Mouse (Mus musculus) cerebellum, adult 11 months (tissue): ENCODE measurements around the gene 4921504E06Rik.
A peak's percentile ranks its signal among the peaks of the same experiment; 100 is the strongest.

Experiments
- DNase-seq: peaks from one replicate; pipeline ENCODE4 v3.0.0; 2022

The 4921504E06Rik gene

DNA sequence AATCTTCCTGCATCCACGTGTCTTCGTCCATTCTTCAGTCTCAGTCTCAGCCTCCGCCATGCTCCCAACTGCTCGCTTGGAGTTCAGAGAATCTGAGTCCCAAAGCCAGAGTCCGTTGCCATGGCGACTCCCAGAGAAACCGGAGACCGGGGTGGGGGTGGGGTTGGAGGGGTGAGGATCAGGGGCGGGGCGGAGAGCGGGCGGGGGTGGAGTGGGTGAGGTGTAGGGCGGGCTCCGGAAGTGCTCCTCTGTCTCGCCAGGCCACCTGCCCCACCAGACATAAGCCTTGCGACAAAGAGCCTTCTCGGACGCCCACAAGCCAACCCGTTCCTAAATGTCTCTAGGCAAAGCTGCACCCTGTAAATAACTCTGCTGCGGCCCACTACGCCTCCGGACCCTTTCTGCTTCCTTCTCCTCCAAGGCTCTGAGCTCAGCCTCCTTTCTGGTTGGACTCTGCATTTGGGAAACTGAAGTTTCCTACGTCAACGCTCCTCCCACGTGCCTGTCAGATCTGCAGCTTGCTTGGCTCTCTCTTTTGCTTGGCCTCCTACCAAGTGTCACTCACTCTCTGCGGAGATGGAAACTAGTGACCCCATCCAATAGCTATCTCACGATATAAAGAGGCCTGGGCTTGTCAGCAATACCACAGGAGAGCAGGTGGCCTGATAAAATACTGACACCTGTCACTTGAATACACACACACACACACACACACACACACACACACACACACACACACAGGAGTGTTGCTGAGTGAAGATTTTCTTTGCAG is at the start of gene 4921504E06Rik:
TSS of gene 4921504E06Rik (minus strand) at position 94 of the 772 bp plus-strand sequence.
- peak; percentile 15 for DNase-seq

GRCm38 (mm10) chr2:19601386-19601925 is 47.7 kb upstream of the 4921504E06Rik start:
- no peak for DNase-seq

DNA sequence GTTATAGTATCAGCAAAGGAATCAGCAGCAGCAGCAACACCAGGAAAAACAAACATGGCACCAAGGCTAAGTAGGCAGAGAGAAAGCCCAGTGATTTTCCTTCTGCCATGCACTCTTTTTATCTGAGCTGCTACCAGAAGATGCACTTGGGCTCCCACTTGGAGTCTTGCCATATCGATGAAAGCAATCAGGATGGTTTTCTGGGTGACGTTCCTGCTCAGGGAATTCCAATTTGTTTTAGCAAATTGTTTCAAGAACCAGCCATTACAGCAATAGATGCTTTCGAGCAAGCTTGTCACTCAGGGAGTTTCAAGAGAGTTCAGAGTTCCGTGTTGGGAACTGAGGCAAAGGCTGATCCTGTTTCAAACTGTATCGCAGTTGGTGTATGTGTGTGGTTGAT is 47.1 kb upstream of the 4921504E06Rik start:
- DNase-seq: no peak

- no peak for DNase-seq
Observed at GRCm38 (mm10) chr2:19599801-19600200, 46.1 kb upstream of the 4921504E06Rik start.

DNA sequence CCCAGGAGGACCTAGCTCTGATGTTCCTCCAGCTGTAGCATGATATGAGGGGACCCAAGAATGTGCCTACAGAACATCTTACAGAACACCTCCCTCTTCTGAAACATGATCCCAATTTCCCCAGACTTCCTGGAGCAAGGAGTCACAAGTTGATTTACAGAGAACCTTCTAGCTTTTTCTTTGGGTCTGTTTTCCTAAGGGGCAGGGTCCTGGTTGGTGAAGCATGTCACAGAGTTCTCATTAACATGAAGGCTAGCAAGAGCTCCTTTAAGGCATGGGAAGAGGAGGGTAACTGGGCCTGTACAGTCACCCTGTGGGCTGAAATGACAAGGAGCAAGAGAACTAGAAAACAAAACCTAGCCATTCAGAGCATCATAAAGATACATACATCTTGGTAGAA is 43.3 kb upstream of the 4921504E06Rik start:
- DNase-seq: no peak

GRCm38 (mm10) chr2:19596426-19596825 is 42.7 kb upstream of the 4921504E06Rik start:
- DNase-seq: no peak

GRCm38 (mm10) chr2:19594856-19595255 is 41.1 kb upstream of the 4921504E06Rik start:
- no peak for DNase-seq

DNA sequence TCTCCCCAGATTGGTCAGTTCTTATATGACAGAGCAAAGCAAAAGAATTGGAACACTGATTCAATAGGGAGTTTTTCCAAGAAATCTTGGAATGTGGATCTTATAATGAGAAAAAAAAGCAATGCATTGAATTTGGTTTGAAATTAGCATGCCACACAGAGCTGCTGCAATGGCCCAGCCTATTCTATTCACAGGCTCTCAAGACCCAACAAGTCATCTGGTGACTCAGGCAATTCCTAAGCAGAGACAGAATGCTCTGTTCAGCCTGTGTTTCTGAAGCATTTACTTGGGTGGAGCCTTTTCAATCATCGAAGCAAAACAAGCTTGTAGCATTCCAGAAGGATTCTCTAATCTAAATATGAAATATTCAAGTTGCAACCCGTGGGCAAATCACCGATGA is 26.1 kb upstream of the 4921504E06Rik start:
- DNase-seq: no peak

DNA sequence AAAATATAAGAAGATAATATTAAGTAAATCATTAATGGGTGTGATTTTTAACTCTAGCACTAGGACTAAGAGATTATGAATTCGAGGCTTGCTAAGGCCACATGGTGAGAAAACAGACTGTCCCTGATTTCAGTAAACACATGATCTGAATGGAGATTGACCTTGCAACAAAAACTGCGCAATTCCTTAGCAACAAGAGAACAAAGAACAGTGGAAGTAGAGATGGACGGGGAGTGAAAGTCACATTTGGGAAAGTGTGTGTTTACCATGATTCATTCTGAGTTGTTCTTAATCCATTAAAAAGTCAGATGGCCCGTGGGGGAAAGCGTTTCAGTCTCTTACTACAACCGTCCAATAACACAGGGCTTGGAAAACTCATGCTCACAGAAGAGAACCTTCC is 25.5 kb upstream of the 4921504E06Rik start:
- DNase-seq: no peak

DNA sequence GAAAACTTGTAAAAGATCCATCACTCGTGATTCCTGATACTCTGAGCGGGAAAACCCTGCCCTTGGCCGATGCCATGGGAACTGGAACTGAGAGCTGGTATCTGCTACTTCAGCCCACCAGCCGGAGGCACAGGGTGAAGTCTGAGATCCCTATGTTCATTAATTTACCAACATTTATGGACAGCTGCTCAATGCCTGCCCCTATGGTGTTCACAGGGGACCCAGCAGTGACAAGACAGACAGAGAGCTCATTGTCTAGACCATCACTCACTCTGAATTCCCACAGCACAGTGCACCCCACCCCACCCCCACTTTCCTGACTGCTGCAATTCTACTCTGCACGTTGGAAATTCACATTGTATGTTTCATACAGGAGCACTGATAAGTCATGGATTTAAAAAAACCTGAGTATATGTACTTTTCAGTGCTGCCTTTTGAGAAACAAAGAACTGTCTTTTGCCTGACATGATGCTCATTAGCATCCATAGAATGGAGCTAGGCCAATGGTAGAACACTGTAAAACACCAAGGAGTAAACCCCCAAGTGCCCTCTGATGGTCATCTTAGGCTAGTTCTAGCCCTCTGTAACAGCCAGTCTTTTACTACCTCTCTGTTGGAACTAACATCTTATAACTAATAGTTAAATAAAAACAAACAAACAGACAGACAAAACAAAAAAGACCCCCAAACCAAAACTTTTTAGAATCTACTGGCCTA is 8.6 kb upstream of the 4921504E06Rik start:
- DNase-seq: no peak

DNA sequence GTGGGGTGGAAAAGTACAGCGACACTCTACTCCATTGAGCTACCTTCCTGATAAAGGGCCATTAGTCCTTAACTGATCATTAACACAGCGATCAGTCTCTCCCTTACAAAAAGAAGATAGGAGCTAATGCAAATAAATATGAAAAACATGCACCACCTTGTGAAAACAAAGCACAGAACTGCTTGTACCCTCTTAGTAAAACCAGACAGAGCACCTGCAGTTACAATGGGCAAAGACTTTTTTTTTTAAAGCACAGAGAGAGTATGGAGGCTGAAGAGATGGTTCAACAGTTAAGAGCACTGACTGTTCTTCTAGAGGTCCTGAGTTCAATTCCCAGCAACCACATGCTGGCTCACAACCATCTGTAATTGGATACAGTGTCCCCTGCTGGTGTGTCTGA is 6.9 kb upstream of the 4921504E06Rik start:
- DNase-seq: no peak

DNA sequence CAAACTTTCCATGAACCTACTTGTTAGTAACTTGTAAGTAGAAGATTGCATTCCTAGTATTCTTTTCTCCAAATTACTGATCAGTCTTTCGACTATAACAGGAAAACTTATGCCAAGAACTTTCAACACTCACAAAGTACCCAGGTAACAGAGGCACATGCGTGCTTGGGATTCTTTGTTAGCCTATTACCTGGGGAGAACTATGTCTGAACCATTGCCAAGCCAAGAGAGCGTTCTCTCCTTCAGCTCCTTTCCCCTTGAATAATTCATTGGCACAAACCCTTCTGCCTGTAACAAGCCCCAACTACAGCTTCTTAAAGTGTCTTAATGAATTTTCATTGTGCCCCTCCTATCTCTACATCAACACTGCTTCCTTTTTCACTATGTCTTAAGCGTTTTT is 6.4 kb upstream of the 4921504E06Rik start:
- DNase-seq: no peak

DNA sequence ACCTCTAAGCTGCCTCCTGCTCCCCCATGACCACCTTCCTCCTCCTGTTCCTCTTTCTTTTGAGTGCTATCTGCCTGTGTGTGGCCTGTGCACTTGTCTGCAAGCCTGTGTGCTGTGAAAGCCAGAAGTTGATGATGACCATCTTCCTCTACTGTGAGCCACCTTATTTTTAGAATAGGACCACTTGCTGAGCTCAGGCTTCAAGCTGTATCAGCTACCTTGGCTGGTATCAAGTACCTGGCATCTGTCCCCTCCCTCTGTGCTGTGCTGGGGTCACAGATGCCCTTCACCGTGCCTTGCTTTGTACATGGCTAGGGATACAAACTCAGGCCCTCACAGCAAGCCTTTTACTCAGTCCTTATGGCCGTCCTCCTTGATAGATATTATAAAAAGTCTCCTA is 2.3 kb downstream of the 4921504E06Rik start:
- no peak for DNase-seq

DNA sequence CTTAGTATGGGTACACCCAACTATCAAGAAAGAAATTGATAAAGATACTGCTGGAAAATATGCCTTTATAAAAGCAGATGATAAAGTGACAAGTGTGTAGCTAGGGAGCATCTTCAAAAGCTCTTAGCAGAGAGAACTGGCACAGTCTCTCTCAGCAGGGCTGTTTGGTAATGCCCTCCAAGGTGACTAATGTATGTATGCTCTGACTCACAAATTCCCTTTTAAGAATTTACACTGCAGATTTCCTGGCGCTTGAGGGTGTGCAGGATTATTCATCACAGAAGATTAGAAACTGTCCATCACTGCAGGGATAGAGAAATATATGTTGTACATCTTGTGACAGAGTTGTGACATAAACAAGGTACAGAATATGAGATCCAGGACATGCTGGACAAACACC is 12.8 kb downstream of the 4921504E06Rik start:
- DNase-seq: no peak

- DNase-seq: no peak
Observed at GRCm38 (mm10) chr2:19529428-19529827, 24.3 kb downstream of the 4921504E06Rik start.

- DNase-seq: peak; percentile 13
Observed at GRCm38 (mm10) chr2:19528797-19529196, 24.9 kb downstream of the 4921504E06Rik start.

DNA sequence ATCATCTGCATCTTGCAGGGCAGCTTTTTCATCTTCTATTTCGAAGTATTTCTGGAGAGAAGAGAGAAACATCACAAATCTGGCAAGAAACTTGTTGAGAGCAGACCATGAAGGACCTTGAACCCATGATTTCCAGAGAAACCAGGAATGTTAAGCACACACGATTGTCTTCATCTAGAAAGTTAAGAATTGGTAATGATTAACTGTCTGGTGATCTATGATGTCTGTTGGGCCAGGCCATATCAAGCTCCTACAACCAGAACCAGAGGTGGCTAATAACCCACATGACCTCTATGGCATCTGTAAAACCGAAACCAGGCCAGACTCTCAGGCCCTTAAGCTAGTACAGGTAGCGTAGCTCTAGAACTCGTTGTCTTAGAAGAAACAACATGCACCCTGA is 29.6 kb downstream of the 4921504E06Rik start:
- DNase-seq: no peak

DNA sequence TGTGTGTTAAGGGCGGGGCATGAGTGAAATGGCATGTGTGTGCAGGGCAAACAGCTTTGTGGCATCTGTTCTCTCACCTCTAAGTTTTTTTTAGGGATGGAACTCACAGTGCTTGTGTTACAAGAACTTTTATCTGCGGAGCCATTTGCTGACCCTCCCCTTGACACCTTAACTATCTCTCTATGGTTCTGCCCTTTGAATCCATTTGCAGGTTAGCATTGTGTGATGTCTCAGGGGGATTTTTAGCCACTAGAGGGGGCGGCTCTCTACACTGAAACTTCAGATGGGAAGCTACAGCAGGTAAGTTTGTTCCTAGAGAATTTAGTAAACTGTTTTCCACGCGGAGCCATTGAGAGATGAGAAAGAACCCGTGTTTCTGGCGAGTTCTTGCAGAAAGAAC is 32.1 kb downstream of the 4921504E06Rik start:
- no peak for DNase-seq

DNA sequence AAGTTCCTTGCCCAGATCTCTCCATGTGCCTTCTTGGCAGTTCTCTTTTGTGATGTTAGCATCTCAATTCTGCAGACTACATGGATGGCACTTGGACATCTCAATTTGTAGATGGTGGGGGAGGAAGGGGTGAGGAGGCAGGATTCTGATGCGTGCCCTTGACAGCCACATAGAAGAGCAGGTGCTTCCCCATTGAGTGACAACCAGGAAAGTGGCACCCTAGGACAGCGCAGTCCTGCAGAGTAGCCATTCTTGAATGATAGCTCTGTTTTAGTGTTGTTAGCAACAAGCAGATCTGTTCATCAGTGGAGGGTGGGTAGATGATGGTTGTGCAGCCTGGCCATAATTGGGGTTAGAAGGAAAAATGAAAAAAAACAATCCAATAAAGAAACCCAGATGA is 33.1 kb downstream of the 4921504E06Rik start:
- DNase-seq: no peak

DNA sequence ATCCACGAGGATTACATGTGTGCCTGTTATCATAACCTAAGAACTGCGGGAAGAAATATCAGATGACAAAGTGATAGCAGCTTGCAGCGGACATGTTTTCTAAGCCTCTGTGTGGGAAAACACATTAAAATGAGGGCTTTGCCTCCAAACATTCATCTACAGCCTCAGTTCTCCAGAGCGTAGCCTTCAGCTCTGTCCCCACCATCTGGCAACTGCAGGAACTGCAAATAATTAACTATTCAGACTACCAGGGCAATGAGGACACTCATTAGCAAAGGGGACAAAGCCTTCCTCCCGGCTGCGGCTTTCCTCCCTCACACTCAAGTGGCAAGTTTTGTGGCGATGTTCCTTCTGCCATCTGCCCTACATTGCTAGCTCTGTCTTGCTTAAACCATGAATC is 33.9 kb downstream of the 4921504E06Rik start:
- peak; percentile 9 for DNase-seq

DNA sequence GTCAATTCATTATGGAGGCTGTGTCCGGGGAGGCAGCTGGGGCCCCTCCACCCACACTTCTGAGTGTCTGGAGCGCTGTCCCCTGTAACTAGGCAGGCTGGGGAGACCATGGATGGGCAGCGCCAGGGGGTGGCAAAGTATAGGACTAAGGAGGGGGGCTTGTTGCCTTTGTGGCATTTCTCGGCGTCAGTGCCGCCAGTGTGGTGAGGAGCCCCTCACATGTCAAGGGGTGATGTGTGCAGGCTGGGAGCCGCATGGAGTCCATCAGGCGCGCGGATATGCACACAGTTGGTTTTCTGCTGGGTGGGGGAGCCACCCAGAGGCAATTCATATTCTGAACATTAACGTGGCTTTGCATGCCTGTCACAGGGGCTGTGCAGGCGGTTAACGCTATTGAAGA is 35.8 kb downstream of the 4921504E06Rik start:
- DNase-seq: no peak

DNA sequence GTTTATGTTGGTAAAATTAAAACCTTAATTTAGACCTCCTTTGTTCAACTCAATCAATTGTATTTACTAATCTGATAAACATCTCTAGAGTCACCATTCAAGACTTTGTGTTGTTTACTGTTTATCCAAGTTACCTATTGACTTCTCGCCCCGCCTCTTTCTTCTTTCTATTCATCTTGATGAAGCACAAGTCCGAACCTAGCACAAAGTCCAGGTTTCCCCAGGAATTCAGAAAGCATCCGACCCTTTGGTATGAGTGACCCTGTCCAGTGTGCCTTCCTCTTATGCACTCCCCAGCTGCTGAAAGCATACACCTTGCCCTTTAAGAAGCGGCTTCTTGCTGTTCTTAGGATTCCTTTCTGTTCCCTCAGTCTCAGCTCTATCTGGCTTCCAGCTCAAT is 41.3 kb downstream of the 4921504E06Rik start:
- DNase-seq: no peak

- DNase-seq: no peak
Observed at GRCm38 (mm10) chr2:19511032-19511431, 42.7 kb downstream of the 4921504E06Rik start.

DNA sequence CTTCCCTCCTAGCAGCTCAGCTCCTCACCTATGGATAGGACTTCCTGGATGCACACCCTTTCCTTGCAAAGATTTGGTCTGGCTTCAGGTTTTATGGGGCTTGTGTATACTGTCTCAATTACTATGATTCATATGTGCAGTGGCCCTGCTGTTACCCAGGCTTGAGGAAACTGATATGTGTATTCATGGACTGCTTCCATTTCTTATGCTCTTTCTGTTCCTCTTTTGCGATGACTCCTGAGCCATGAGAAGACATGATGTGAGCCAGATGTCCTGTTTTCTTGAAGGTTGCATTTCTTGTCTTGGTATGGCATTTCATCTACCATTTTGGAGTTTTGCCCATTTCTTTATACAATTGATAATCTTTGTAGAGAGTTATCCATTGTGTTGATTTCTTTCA is 48.0 kb downstream of the 4921504E06Rik start:
- DNase-seq: no peak
